Mouse (Mus musculus) heart, embryonic 10.5 days (tissue): Measurements from ENCODE around the gene Myrfl. TPM values are rescaled to one million over a fixed set of nuclear protein-coding genes. Genes with fewer than 3 reads are reported as not detected.

Experiments
- DNase-seq: peaks from one replicate; pipeline ENCODE4 v3.0.0-alpha.2; 2017; ENCODE audit warnings: low spot score
- H3K27ac ChIP-seq: fragments of 300-500 bp; sonication (generic); 2 replicates; pipeline ENCODE4 v1.5.1; 2016; ENCODE audit warnings: mild to moderate bottlenecking
- H3K27me3 ChIP-seq: fragments of 300-500 bp; sonication (generic); 2 replicates; pipeline ENCODE4 v1.6.1; 2016; ENCODE audit warnings: mild to moderate bottlenecking; ENCODE audit not compliant: poor library complexity, insufficient read depth, severe bottlenecking
- H3K36me3 ChIP-seq: fragments of 300-500 bp; sonication (generic); 2 replicates; pipeline ENCODE4 v1.6.1; 2016; ENCODE audit warnings: mild to moderate bottlenecking, moderate library complexity
- H3K4me1 ChIP-seq: fragments of 300-500 bp; sonication (generic); 2 replicates; pipeline ENCODE4 v1.6.1; 2016; ENCODE audit warnings: mild to moderate bottlenecking
- H3K4me3 ChIP-seq: fragments of 300-500 bp; sonication (generic); 2 replicates; pipeline ENCODE4 v1.5.1; 2016; ENCODE audit warnings: mild to moderate bottlenecking, moderate library complexity
- H3K9me3 ChIP-seq: fragments of 300-500 bp; sonication (generic); 2 replicates; pipeline ENCODE4 v1.6.1; 2016; ENCODE audit warnings: mild to moderate bottlenecking, moderate library complexity
- WGBS: fragments of 180-500 bp; shearing (Covaris S2); methylation state at CpG from one replicate; pipeline ENCODE4 v1.1.7; 2016; 5-methylcytosine and 5-hydroxymethylcytosine counted together
- polyA plus RNA-seq: library from polyadenylated mRNA; unstranded; fragments of >200 nt; fragmentation: Nextera tagmentation; extraction: Ambion mirVana; gene quantifications from 2 replicates; pipeline ENCODE4 v1.2.1, GENCODE M21; 2016

Myrfl gene
- polyA plus RNA-seq, 1 experiment from 2014 or later = 0.33 TPM

DNA sequence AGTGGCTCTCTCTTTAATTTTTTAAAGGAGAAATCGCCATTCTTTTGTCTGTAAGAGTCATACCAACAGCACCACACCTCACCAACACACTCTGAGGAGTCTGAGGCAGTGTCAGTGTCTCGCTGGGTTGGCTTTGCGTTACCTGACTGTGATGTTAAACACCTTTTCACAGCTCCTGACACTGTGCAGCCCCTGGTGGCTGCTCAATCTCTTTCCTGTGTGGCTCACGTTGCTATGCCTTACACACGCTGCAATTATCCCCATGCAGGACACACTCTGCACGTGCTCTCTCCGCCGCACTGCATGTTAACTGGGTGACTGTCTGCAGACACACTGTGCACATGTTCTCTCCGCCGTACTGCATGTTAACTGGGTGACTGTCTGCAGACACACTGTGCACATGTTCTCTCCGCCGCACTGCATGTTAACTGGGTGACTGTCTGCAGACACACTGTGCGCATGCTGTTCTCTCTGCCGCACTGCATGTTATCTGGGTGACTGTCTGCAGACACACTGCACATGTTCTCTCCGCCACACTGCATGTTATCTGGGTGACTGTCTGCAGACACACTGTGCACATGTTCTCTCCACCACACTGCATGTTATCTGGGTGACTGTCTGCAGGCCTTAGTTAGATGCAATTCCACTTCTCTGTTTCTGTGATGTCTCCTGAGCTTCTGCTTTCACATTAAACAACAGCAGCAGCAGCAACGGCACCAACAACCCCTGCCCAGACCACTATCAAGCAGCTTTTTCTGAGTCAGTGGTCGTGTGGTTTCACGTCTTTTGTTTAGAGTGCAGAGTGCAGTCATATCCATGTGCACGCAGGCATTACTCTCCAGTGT lies 27.2 kb upstream of the Myrfl start:
- H3K36me3 ChIP-seq = peaks cover 76% of the 10 kb centered on the region
- 92% methylated on average over 19 of the region's 19 CpGs for WGBS
- no peak for DNase-seq

DNA sequence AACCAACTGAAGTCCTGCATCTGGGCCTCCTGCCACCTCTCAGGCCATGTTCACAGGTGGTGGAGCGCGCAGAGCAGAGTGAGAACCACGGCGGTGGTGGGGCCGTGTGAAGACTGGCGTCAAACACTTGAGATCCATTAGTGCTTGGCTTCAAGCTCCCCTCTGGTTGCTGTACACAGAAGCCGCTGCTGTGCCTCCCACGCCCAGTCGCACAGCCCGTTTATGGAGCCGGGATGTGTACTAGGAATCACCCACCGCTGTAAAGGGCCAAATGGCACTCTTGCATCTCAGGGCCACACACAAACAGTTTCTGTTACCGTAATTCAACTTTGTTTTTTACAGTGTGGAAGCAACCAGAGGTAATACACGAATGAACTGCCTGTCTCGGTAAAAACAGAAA lies 25.4 kb upstream of the Myrfl start:
- 91% methylated on average over 15 of the region's 15 CpGs for WGBS
- H3K9me3 ChIP-seq = no peaks in the 10 kb centered on the region
- H3K36me3 ChIP-seq = peaks cover 74% of the 10 kb centered on the region

More for the DNA sequence above, 27.2 kb upstream of the Myrfl start:
- H3K4me1 ChIP-seq = no peaks in the 10 kb centered on the region
- no peak overlapping the region for H3K27ac ChIP-seq
- H3K9me3 ChIP-seq = no peaks in the 10 kb centered on the region
- no peak overlapping the region for H3K4me3 ChIP-seq
- H3K27me3 ChIP-seq = no peaks in the 10 kb centered on the region

DNA sequence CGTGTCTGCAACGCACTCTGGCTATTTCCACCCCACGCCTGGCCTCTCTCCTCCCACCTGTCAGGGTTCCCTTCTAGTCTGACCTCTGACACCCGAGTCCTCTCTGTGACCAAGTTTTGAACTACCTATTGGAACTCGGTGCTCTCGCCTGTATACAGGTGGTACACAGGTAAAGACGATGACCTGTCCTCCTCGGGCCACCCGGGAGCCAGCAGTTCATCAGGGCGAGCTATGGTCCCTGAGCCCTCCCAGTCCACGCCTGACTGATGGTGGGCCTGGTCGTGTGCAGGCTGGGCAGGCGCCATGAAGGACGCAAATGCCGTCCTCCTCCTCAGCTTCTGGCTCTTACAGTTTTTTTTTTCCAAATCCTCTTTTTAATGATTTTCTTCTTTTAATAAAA lies 24.7 kb upstream of the Myrfl start:
- H3K27ac ChIP-seq = no peak overlapping the region
- no peak for DNase-seq
- no peak overlapping the region for H3K4me3 ChIP-seq
- no peaks in the 10 kb centered on the region for H3K27me3 ChIP-seq
- 93% methylated on average over 15 of the region's 15 CpGs for WGBS
- no peaks in the 10 kb centered on the region for H3K4me1 ChIP-seq
- peaks cover 74% of the 10 kb centered on the region for H3K36me3 ChIP-seq
- no peaks in the 10 kb centered on the region for H3K9me3 ChIP-seq

More for the DNA sequence above, 25.4 kb upstream of the Myrfl start:
- no peaks in the 10 kb centered on the region for H3K4me1 ChIP-seq
- H3K4me3 ChIP-seq = no peak overlapping the region
- no peak overlapping the region for H3K27ac ChIP-seq
- no peak for DNase-seq
- no peaks in the 10 kb centered on the region for H3K27me3 ChIP-seq

DNA sequence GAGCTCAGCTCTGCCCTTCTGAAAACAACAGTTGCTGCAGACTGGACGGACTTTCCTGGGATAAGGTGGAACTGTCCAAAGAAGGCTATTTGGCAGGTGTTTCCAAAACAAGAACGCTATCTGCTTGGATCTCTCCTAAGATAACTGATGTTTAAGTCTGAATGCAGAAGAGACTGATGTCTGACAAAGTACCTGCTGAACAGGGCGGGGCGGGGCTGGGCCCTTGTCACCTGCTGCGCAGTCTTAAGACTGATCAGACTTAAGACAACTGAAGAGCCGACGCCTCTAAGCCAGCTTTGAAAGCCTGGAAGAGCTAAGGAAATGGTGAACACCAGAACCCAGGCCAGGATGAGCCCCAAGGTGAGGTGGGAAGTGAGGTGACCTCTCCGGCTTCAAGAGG lies 23.9 kb upstream of the Myrfl start:
- no peaks in the 10 kb centered on the region for H3K4me1 ChIP-seq
- no peak overlapping the region for H3K4me3 ChIP-seq
- H3K36me3 ChIP-seq = peaks cover 72% of the 10 kb centered on the region
- no peaks in the 10 kb centered on the region for H3K27me3 ChIP-seq
- no peak for DNase-seq
- H3K9me3 ChIP-seq = no peaks in the 10 kb centered on the region
- no peak overlapping the region for H3K27ac ChIP-seq
- WGBS = 88% methylated on average over 8 of the region's 8 CpGs

DNA sequence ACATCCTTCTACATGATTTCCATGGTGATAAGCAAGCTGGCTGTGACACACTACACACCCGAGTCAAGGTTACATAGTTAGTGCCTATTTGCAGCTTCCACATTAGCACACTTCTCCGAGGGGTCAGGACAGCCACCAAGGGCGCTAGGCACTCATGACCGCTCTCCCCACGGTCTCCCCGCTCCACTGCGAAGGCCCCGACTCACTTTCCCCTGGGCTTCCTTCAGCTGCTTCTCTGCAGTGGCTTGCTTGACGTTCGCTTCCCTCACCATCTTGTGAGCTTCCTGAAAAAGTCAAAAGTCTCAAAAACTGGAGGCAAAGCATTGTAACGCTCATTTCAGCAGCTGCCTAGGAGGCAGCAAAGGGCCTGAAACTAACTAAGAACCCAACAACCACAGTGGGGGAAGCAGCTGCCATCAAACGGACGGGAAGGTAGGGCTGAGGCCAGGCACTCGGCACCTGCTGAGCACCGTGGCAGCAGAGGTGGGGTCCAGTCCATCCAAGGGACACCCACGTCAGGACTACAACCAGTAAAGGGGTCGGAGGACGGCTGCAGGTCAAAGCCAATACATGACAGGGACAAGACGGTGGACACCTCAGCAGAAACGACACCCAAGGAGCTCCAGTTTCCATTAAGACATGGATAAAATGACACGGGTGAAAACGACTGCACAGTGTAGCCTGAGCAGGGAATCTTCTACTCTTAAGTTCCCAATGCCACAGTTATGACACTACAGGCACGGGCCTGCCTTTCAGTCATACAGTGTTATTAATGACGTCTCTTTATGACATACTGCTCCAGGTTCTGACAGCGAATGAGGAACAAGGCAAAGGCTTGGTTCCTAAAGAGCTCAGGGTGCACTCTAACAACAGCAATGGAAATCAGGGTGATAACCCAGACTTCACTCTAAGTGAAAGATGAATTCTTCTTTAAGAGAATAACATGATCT lies 22.9 kb upstream of the Myrfl start:
- no peaks in the 10 kb centered on the region for H3K4me1 ChIP-seq
- no peak for DNase-seq
- 86% methylated on average over 25 of the region's 25 CpGs for WGBS
- H3K9me3 ChIP-seq = no peaks in the 10 kb centered on the region
- no peak overlapping the region for H3K27ac ChIP-seq
- no peaks in the 10 kb centered on the region for H3K27me3 ChIP-seq
- no peak overlapping the region for H3K4me3 ChIP-seq
- peaks cover 72% of the 10 kb centered on the region for H3K36me3 ChIP-seq

DNA sequence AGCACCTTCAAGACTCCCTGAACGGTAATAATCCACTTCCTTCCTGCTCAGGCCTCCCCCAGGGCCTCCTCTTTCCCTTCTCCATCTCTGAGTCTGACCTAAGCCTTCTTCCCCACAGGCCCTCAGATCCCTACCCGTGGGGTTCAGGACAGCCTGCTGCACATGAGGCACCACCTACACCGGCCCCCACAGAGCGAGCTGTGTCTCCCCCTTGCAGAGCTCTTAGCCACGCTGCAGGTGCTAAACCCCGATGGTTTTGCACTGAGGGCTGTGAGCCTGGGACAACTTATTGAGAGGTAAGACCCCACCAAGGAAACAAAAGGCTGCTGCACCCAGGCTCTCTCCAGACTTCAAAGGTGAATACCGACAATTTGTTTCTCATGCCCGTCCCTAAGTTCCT lies 19.9 kb upstream of the Myrfl start:
- whole genome bisulfite sequencing = 82% methylated on average over 8 of the region's 8 CpGs
- no peaks in the 10 kb centered on the region for H3K9me3 ChIP-seq
- H3K27me3 ChIP-seq = no peaks in the 10 kb centered on the region
- H3K4me1 ChIP-seq = no peaks in the 10 kb centered on the region
- no peak overlapping the region for H3K27ac ChIP-seq
- peaks cover 77% of the 10 kb centered on the region for H3K36me3 ChIP-seq
- H3K4me3 ChIP-seq = no peak overlapping the region
- DNase-seq = no peak

DNA sequence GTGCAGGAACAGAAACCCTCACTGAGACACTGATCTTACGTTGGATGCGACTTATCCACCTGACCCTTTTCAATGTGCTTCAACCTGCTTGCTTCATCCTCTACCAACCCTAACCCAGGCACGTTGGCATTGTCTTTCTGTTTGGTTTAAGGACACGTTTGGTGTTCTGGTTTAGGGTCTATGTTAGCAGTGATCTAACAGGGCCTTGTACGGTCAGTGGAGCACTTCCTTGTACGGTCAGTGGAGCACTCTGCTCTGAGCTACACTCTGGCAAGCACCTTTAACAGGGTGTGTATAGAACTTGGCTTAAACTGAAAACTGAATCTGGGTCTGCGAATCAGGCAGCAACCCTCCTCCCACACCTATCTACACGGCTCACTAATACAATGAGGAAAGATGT lies 18.6 kb upstream of the Myrfl start:
- 92% methylated on average over 8 of the region's 8 CpGs for WGBS
- DNase-seq = no peak
- Histone ChIP-seq H3K27ac (no peak overlapping the region), H3K4me3 (no peak overlapping the region), H3K27me3 (no peaks in the 10 kb centered on the region), H3K9me3 (no peaks in the 10 kb centered on the region), H3K36me3 (peaks cover 82% of the 10 kb centered on the region), H3K4me1 (no peaks in the 10 kb centered on the region)

DNA sequence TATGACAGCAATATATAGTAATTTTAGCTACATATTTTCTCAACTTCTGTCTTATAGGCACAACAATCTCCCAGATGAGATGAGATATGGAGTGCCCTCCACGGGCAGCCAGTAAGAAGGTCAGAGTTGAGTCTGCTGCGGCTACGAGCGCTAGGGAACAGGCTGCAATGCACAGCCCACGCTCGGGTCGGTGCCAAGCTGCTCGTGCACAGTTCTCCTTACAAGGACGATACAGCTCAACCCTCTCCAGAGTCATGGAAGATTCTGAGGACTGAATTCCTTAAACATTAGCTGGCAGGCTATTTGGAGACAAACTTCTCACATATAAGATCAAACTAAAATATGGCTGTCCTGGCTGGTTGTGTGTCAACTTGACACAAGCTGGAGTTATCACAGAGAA lies 17.9 kb upstream of the Myrfl start:
- H3K27me3 ChIP-seq = no peaks in the 10 kb centered on the region
- H3K36me3 ChIP-seq = peaks cover 86% of the 10 kb centered on the region
- 84% methylated on average over 9 of the region's 9 CpGs for WGBS
- H3K4me3 ChIP-seq = no peak overlapping the region
- H3K27ac ChIP-seq = no peak overlapping the region
- DNase-seq = no peak
- H3K9me3 ChIP-seq = no peaks in the 10 kb centered on the region
- no peaks in the 10 kb centered on the region for H3K4me1 ChIP-seq

DNA sequence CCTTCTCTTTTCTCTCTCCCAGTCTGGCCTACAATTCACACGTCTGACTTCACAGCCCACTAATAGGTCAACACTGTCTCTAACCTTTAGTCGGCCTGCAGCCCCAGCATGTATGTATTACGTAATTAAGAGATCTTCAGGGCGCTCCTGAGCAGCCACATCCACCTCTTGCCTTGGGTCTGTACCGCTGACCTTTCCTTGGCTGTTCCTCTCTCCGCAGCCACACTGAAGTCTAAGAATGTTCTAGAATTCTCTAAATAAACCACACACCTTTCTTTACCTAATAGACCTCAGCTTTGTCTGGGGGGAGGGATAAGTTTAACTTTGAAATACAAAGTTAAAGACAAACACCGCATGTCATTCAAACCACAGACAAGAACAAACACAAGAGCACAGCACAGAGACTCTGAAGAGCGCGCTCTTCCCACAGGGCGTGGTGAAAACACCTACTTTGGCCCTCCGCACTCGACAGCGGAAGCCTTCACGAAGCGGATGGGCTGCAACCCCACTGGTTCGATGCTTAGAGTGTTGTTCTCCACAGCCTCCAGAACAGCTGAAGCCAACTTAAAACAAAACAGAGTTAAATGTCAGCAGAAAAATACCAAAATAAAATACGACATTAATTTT lies 17.0 kb upstream of the Myrfl start:
- no peak for DNase-seq
- Histone ChIP-seq H3K27ac (no peak overlapping the region), H3K9me3 (no peaks in the 10 kb centered on the region), H3K27me3 (no peaks in the 10 kb centered on the region), H3K4me1 (peaks cover 6% of the 10 kb centered on the region; the same call in 1 of the 2 replicates), H3K4me3 (no peak overlapping the region), H3K36me3 (peaks cover 88% of the 10 kb centered on the region)
- 93% methylated on average over 17 of the region's 17 CpGs for WGBS

DNA sequence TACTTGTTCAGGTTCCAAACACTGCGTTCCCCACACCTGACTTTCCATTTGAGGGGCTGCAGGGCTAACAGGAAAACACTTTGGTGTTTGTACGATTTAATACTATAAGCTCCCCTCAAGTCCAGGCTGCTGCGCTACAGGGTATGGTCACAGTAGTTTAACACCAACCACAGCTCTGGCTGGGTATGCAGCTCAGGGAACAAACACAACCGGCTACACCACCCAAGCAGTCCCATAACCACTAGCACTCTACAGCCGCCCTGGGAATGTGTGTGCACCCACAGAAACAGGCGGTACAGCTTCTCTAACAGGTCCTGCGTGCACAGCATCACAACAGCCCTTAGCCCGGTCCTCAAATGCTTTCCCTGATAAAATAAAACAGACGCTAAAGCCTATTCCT lies 16.1 kb upstream of the Myrfl start:
- DNase-seq = no peak
- Histone ChIP-seq H3K36me3 (peaks cover 84% of the 10 kb centered on the region), H3K4me3 (no peak overlapping the region), H3K9me3 (no peaks in the 10 kb centered on the region), H3K27me3 (no peaks in the 10 kb centered on the region), H3K27ac (no peak overlapping the region), H3K4me1 (peaks cover 6% of the 10 kb centered on the region; the same call in 1 of the 2 replicates)
- 91% methylated on average over 9 of the region's 9 CpGs for WGBS

DNA sequence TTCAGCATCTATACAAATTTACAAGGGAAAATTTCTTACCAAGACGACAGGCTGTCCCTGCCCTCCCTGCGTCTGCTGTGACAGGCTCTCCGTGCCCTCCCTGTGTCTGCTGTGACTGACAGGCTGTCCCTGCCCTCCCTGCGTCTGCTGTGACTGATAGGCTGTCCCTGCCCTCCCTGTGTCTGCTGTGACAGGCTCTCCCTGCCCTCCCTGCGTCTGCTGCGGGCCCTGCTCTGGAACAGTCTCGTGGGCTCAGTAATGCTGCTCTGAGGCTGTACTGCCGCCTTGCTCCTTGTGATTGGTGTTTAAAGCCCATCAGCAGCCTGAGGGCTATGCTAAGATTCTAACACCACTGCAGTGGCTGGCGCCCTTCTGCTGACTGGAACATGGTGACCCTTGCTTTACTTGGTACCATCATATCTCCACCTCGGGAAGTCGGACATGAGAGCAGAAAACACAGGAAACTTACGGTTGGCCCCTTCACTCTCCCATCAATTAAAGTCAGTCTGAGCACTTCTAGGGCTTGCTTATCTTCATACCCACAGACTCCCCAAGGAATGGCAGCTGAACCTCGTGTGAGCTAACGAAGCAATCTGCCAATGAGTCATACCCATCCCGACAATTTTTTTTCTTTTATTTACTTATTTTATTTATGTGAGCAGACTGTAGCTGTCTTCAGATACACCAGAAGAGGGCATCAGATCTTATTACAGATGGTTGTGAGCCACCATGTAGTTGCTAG lies 12.4 kb upstream of the Myrfl start:
- DNase-seq = peak; percentile 84
- 44% methylated on average over 15 of the region's 15 CpGs for WGBS
- H3K36me3 ChIP-seq = peaks cover 92% of the 10 kb centered on the region
- peak overlapping the region; percentile 24; the same call in 1 of the 2 replicates for H3K27ac ChIP-seq
- no peaks in the 10 kb centered on the region for H3K27me3 ChIP-seq
- H3K4me1 ChIP-seq = peaks cover 6% of the 10 kb centered on the region; the same call in 1 of the 2 replicates
- H3K4me3 ChIP-seq = no peak overlapping the region
- H3K9me3 ChIP-seq = no peaks in the 10 kb centered on the region

DNA sequence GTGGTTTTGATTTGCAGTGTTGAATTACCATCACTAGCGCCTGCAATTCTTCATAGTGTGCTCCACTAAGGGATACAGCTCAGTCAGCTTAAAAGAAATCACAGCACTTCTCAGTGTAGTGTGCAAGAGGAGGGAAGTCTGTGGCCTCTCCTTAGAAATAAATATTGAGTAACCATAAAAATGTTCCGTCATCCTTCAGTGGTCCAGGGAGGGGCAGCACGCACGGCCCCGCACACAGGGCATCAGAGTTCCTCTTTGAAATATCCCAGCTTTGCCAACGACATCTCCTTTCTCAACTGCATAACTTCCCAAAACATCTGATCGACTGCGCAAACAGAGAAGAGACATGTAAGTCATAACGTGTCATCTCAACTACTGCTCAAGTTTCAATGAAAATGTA lies 10.1 kb upstream of the Myrfl start:
- peaks cover 71% of the 10 kb centered on the region for H3K36me3 ChIP-seq
- WGBS = 95% methylated on average over 9 of the region's 9 CpGs
- DNase-seq = no peak
- no peak overlapping the region for H3K4me3 ChIP-seq
- H3K4me1 ChIP-seq = peaks cover 6% of the 10 kb centered on the region; the same call in 1 of the 2 replicates
- H3K27me3 ChIP-seq = no peaks in the 10 kb centered on the region
- H3K27ac ChIP-seq = no peak overlapping the region
- no peaks in the 10 kb centered on the region for H3K9me3 ChIP-seq
